Mouse (Mus musculus): Measurements from ENCODE around the gene Ccdc172. TPM values are rescaled to one million over a fixed set of nuclear protein-coding genes. Genes with fewer than 3 reads are reported as not detected.

The Ccdc172 gene
- polyA plus RNA-seq, 1 experiment from 2014 or later: not detected

DNA sequence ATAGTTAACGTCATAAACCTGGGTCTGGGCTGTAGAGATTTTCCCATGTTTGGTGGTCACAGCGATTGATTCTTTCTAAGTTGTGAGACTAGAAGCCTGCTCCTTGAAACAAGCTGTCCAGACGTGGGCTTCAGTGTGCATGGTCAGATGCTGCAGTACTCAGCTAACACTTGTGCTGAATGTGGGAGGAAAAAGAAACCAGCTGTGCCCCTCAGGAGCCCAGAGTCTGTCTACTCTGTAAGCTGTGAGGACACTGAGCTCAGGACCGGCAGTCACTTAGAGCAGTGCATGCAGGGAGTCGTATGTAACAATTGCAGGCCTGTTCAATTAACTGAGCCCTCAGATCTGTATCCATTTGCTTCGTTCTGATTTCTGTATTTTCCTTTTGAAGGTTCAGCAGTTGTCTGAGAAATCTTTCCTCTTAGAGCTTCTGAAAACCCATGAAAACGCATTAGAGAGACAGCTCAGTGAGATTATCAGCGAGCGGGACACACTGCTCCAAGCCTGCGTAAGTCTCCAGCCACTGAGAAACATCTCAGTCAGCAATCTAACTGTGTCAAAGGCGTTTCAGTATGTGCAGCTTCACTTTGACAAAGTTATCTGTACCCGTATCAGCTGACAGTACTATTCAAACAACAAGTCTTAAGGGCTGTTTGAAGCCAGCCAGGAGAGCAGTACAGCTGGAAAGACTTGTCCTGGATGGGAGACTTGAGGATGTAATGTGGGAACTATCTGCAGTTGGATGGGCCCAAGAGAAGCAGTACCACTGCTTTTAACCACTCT, 13.9 kb downstream of the Ccdc172 start:
- Histone ChIP-seq H3K4me3 (replicated peaks) (no peak overlapping the region), H3K36me3 (no peaks in the 10 kb centered on the region), H3K27me3 (replicated peaks) (no peaks in the 10 kb centered on the region), H3K9me3 (no peaks in the 10 kb centered on the region), H3K27ac (no peak overlapping the region), H3K9ac (no peak overlapping the region), H3K4me1 (no peaks in the 10 kb centered on the region), H3K4me2 (no peak overlapping the region)
- 53% methylated on average over 12 of the region's 12 CpGs for WGBS
- ATAC-seq (ENCODE audit: insufficient read depth, low FRiP score, low read depth): no peak

DNA sequence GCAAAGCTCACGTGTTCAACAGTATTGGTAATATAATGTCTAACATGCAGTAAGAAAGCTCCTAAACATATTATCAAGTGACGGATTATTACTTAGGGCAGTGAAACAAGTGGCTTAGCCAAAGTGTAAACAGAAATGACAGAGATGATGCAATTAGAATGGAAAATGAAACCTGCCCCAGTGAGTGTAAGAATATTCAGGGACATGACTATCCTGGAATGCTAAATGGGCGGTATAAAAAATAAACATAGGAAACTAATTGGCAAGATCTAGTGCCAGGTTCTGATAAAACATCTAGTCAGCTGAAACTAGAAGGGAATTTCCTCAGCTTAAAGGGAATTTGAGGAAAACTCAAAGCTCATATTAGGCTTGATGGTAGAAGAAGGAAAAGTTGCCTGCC, 21.3 kb downstream of the Ccdc172 start:
- no peak for ATAC-seq (ENCODE audit: insufficient read depth, low FRiP score, low read depth)

DNA sequence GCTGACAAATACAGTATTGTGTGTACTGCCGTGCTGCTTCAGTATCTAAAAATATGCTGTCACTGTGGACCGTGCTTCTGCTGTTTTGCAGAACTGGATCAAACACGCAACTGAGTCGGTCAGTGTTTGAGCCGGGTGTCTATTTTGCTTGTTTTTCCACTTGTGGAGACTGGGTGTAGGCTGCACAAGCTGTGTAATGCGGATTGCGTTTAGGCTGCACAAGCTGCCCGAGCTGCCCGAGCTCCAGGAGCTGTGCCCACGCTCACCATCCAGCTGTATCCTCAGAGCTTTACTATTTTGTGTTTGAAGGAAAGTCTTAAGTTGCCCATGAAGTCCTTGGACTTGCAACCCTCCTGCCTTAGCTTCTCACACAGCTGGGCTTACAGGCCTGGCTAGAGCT, 24.9 kb downstream of the Ccdc172 start:
- H3K4me1 ChIP-seq: no peaks in the 10 kb centered on the region
- H3K27ac ChIP-seq: no peak overlapping the region
- 80% methylated on average over 10 of the region's 10 CpGs for WGBS
- H3K4me3 ChIP-seq (replicated peaks): no peak overlapping the region
- no peak overlapping the region for H3K4me2 ChIP-seq
- H3K9me3 ChIP-seq: no peaks in the 10 kb centered on the region
- no peak for ATAC-seq (ENCODE audit: insufficient read depth, low FRiP score, low read depth)
- no peak overlapping the region for H3K9ac ChIP-seq
- no peaks in the 10 kb centered on the region for H3K27me3 ChIP-seq (replicated peaks)
- H3K36me3 ChIP-seq: no peaks in the 10 kb centered on the region

More for the DNA sequence above, 21.3 kb downstream of the Ccdc172 start:
- 53% methylated on average over 3 of the region's 3 CpGs for WGBS
- Histone ChIP-seq H3K27me3 (replicated peaks) (no peaks in the 10 kb centered on the region), H3K27ac (no peak overlapping the region), H3K4me1 (no peaks in the 10 kb centered on the region), H3K4me2 (no peak overlapping the region), H3K4me3 (replicated peaks) (no peak overlapping the region), H3K9me3 (no peaks in the 10 kb centered on the region), H3K9ac (no peak overlapping the region), H3K36me3 (no peaks in the 10 kb centered on the region)

DNA sequence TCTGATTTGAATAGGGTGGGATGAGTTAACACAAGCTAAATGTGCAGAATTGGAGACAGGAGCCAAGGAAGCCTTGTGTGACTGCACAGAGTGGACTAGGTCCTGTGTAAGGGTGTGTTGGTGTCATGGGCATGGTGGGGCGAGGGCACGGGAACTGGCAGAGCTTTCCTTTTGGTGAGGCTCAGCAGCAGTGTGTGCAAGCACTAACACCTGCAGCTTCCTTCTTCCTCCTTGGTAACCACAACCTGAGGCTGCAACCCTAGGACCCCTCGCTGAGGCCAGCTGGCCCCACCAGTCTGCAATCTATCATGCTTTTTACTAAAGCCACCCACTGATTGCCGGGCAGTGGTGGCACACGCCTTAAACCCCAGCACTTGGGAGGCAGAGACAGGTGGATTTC, 28.6 kb downstream of the Ccdc172 start:
- Histone ChIP-seq H3K4me2 (no peak overlapping the region), H3K9ac (no peak overlapping the region), H3K27me3 (replicated peaks) (no peaks in the 10 kb centered on the region), H3K27ac (no peak overlapping the region), H3K4me3 (replicated peaks) (no peak overlapping the region), H3K4me1 (no peaks in the 10 kb centered on the region), H3K9me3 (no peaks in the 10 kb centered on the region), H3K36me3 (no peaks in the 10 kb centered on the region)
- WGBS: 82% methylated on average over 5 of the region's 5 CpGs
- no peak for ATAC-seq (ENCODE audit: insufficient read depth, low FRiP score, low read depth)

DNA sequence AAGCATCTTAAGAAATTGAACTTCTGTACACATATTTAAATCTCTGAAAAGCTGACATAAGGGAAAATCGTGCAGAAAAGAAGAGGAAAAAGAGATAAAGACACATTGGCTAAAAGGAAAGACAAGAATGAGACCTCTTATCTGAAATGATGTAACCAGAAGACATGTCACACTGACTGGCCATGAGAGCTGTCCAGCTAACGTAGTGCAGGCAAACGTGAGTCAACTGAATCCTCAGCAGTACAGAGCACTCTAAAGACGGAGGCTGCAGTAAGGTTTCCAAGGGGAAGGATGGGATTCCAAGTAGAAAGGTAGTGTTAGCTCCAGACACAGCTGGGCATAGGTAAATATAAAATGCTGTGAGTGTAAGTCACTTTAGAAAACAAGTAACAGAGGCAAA, 36.6 kb downstream of the Ccdc172 start:
- Histone ChIP-seq H3K4me2 (no peak overlapping the region), H3K36me3 (no peaks in the 10 kb centered on the region), H3K4me1 (no peaks in the 10 kb centered on the region), H3K9me3 (no peaks in the 10 kb centered on the region), H3K4me3 (replicated peaks) (no peak overlapping the region), H3K27me3 (replicated peaks) (no peaks in the 10 kb centered on the region), H3K27ac (no peak overlapping the region), H3K9ac (no peak overlapping the region)
- WGBS: 40% methylated on average over 4 of the region's 4 CpGs
- no peak for ATAC-seq (ENCODE audit: insufficient read depth, low FRiP score, low read depth)

DNA sequence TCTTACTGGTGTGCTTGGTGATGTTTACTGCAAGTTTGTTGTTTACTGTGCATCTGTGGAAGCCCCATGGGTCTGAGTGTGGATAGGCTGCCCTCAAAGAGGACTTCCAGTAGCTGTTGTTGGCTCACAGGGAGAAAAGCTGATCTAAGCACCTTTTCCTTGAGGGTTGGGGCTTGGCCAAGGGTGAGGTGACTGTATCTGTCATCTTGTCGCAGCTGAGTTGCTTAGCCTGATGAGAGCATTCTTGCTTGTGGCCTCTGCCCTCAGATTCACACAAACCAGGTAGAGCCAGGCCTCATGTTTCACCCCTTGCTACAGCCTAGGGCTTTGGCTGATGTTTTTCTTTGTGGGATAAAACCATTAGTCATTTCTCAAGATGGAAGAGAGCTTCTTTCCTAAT, 38.7 kb downstream of the Ccdc172 start:
- Histone ChIP-seq H3K27ac (no peak overlapping the region), H3K4me3 (replicated peaks) (no peak overlapping the region), H3K9ac (no peak overlapping the region), H3K36me3 (no peaks in the 10 kb centered on the region), H3K4me1 (no peaks in the 10 kb centered on the region), H3K9me3 (no peaks in the 10 kb centered on the region), H3K27me3 (replicated peaks) (no peaks in the 10 kb centered on the region), H3K4me2 (no peak overlapping the region)
- WGBS: 17% methylated on average over 1 of the region's 1 CpGs
- no peak for ATAC-seq (ENCODE audit: insufficient read depth, low FRiP score, low read depth)

DNA sequence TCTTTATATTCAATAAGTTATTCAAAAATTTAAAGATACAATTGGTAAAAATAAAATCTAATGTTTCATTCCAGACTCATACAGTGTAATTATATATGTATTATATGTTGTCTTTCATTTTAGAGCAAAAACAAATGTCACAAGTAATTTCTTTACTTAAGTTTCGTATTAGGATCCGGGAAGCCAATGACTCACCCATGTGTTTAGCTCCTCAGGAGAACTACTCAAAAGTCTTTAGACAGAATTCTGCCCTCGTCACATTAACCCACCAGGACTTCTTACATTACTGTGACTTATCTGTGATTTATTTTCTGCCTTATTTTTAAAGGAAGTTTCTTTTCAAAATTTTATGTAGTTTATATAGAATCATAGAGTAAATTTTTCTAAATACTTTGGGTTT, 39.1 kb downstream of the Ccdc172 start:
- 66% methylated on average over 3 of the region's 3 CpGs for WGBS
- H3K27ac ChIP-seq: no peak overlapping the region
- H3K27me3 ChIP-seq (replicated peaks): no peaks in the 10 kb centered on the region
- no peaks in the 10 kb centered on the region for H3K9me3 ChIP-seq
- no peaks in the 10 kb centered on the region for H3K36me3 ChIP-seq
- no peaks in the 10 kb centered on the region for H3K4me1 ChIP-seq
- no peak overlapping the region for H3K4me2 ChIP-seq
- no peak overlapping the region for H3K4me3 ChIP-seq (replicated peaks)
- no peak for ATAC-seq (ENCODE audit: insufficient read depth, low FRiP score, low read depth)
- H3K9ac ChIP-seq: no peak overlapping the region

DNA sequence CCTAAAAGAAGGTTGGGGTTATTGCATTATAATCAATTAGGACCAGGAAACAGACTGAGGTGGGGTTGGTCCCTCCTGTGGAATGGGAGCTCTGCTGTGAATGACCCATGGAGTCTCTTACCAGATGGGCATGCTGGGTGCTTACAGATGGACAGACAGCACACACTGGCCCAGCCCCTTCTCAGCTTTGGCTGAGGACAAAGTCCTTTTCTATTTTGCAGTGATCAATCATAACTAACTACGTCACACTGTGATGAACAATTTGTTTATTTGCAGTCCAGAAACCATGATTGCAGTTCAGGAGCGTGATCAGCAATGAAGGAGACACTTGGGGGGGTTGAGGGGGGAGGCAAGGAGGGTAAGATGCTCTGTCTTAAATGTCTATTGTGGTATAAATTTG, 43.2 kb downstream of the Ccdc172 start:
- 57% methylated on average over 2 of the region's 2 CpGs for WGBS
- no peaks in the 10 kb centered on the region for H3K36me3 ChIP-seq
- no peaks in the 10 kb centered on the region for H3K27me3 ChIP-seq (replicated peaks)
- no peak for ATAC-seq (ENCODE audit: insufficient read depth, low FRiP score, low read depth)
- no peak overlapping the region for H3K4me3 ChIP-seq (replicated peaks)
- no peak overlapping the region for H3K27ac ChIP-seq
- H3K9me3 ChIP-seq: no peaks in the 10 kb centered on the region
- no peaks in the 10 kb centered on the region for H3K4me1 ChIP-seq
- no peak overlapping the region for H3K4me2 ChIP-seq
- H3K9ac ChIP-seq: no peak overlapping the region

DNA sequence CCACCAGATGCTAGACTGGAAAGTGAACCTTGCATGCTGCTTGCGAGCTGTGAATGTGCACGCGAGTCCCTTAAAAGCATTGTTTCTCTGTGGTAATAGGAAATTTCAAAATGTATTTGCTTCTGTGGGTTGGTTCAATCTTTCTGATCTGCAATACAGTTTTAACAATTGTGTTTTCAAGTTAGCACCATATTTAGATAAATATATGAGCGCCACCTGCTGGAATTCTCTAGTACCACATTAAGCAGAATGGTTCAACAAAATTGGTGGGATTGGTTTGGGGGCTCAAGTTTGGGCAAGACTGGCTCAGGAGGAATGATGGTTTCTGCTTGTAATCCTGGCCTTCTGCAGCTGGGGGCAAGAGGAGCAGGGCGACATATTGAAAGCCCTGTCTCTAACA, 46.6 kb downstream of the Ccdc172 start:
- H3K4me3 ChIP-seq (replicated peaks): no peak overlapping the region
- H3K36me3 ChIP-seq: no peaks in the 10 kb centered on the region
- WGBS: 53% methylated on average over 5 of the region's 5 CpGs
- H3K4me1 ChIP-seq: no peaks in the 10 kb centered on the region
- no peaks in the 10 kb centered on the region for H3K27me3 ChIP-seq (replicated peaks)
- no peak overlapping the region for H3K4me2 ChIP-seq
- H3K9ac ChIP-seq: no peak overlapping the region
- H3K27ac ChIP-seq: no peak overlapping the region
- ATAC-seq (ENCODE audit: insufficient read depth, low FRiP score, low read depth): no peak
- no peaks in the 10 kb centered on the region for H3K9me3 ChIP-seq

DNA sequence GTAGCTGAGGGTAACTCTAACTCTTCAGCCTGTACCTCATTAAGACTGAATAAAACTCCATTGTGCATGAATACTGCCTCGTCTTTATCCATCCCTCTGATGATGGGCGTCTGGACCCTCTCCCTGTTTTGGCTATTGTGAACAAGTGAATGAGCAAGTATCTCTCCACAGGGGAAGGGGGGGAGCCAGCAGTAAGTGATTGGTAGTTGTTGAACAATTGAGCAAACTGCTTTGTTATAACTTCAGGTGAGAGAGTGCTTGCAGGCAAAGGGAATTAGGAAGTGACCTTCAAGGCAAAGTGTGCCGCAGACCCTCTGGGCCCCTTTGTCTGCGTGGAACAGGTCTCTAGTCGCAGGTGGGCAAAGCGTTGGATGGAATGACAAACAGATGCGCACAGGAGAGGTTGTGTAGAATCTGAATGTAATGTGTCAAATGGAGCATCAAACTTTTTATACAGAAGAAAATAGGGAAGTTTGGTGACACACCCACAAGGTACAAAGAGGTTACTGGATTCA, 50.6 kb downstream of the Ccdc172 start:
- Histone ChIP-seq H3K4me1 (no peaks in the 10 kb centered on the region), H3K36me3 (no peaks in the 10 kb centered on the region), H3K27me3 (replicated peaks) (no peaks in the 10 kb centered on the region), H3K27ac (no peak overlapping the region), H3K9me3 (no peaks in the 10 kb centered on the region), H3K9ac (no peak overlapping the region), H3K4me2 (no peak overlapping the region), H3K4me3 (replicated peaks) (no peak overlapping the region)
- WGBS: 89% methylated on average over 7 of the region's 7 CpGs
- ATAC-seq (ENCODE audit: insufficient read depth, low FRiP score, low read depth): no peak

DNA sequence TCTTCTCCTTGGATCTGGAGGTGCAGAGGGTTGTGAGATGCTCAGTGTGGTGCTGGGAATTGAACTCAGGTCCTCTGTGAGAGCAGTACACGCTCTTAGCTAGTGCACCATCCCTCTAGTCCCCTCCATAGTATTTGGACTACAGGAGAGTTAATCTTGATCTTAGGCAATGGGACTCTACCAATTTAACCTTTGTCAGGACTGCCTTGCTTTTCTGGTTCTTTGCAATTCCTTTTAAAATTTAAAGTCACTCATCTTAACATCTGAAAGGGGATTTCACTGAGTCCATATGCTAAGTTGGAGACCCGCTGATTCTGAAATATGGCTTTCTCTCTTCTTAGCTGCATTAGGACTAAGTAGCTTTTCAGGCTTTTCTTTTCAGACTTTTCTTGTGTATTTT, 59.8 kb downstream of the Ccdc172 start:
- ATAC-seq (ENCODE audit: insufficient read depth, low FRiP score, low read depth): no peak
- H3K36me3 ChIP-seq: no peaks in the 10 kb centered on the region
- no peak overlapping the region for H3K9ac ChIP-seq
- no peak overlapping the region for H3K27ac ChIP-seq
- H3K4me2 ChIP-seq: no peak overlapping the region
- H3K9me3 ChIP-seq: no peaks in the 10 kb centered on the region
- H3K4me3 ChIP-seq (replicated peaks): no peak overlapping the region
- no peaks in the 10 kb centered on the region for H3K4me1 ChIP-seq
- 76% methylated on average over 2 of the region's 2 CpGs for WGBS
- no peaks in the 10 kb centered on the region for H3K27me3 ChIP-seq (replicated peaks)

DNA sequence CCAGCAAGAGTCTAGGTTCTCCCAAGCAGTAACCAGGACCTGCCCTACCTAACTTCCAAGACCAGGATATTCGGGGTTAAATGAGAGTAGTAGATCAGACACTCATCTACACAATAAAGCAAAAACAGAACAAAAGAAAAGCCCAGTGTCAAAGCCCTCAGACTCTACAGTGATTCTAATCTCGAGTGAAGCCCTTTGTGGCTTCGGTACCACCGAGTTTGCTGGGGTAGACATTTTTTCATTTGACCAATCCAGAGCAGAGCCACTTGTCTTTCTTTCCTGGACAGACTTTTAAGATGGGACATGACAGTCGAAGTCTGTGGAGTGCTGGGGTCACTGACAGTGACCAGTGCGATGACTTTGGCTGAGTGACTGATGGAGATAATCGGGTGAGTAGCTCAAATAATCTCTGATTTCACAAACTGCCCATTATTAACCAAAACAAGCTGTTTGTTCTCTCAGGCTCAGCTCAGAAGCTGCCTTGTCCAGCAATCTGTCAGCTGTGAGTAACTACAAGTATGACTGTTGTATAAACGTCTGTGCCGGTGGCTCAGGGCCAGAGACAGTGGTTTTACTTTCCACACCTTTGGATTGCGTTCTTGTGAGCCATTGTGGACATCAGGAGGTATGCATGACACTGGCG, 60.8 kb downstream of the Ccdc172 start:
- no peaks in the 10 kb centered on the region for H3K4me1 ChIP-seq
- H3K36me3 ChIP-seq: no peaks in the 10 kb centered on the region
- H3K4me3 ChIP-seq (replicated peaks): no peak overlapping the region
- WGBS: 38% methylated on average over 11 of the region's 11 CpGs
- ATAC-seq (ENCODE audit: insufficient read depth, low FRiP score, low read depth): no peak
- H3K4me2 ChIP-seq: no peak overlapping the region
- H3K27me3 ChIP-seq (replicated peaks): no peaks in the 10 kb centered on the region
- H3K27ac ChIP-seq: no peak overlapping the region
- no peak overlapping the region for H3K9ac ChIP-seq
- no peaks in the 10 kb centered on the region for H3K9me3 ChIP-seq

Measured in stomach, embryonic 15.5 days (tissue).